In genomic region chr5:75467916-75468315, GRCm38 (mm10) we compare ENCODE assay signal across 18 mouse cellular contexts.
A peak's percentile ranks its signal among the peaks of the same experiment; 100 is the strongest.
DNase-seq lines count a peak whose midpoint lies in the region; ATAC-seq and TF ChIP-seq lines count a peak whose summit lies in the region.
"Had no signal": no experiment of that assay in that cellular context is flagged by ENCODE, and none has a peak within 500 bp of the region (broad histone marks: within the 10 kb centered on the region; RNA-seq: fewer than 3 reads in every experiment).

No protein-coding gene starts in this region.

- WGBS in forebrain, embryonic 14.5 days = 14% methylated on average over 6 of the region's 6 CpGs
- WGBS in forebrain, embryonic 10.5 days = 59% methylated on average over 6 of the region's 6 CpGs
- WGBS in liver, embryonic 15.5 days (ENCODE audit: insufficient replicate concordance) = 54% methylated on average over 6 of the region's 6 CpGs
- 56% methylated on average over 6 of the region's 6 CpGs for WGBS in liver, embryonic 11.5 days
- 24% methylated on average over 6 of the region's 6 CpGs for WGBS in kidney, adult 2 months
- WGBS in liver, postnatal 0 days (ENCODE audit: insufficient replicate concordance) = 40% methylated on average over 6 of the region's 6 CpGs
- 40% methylated on average over 6 of the region's 6 CpGs for WGBS in heart, embryonic 12.5 days

- H3K4me2 ChIP-seq in forebrain, embryonic 14.5 days (ENCODE audit: low read length) = no peak overlapping the region
- no peak overlapping the region for H3K4me2 ChIP-seq in liver, embryonic 15.5 days
- no peak overlapping the region for H3K4me2 ChIP-seq in liver, embryonic 11.5 days
- no peak overlapping the region for H3K4me2 ChIP-seq in liver, postnatal 0 days (ENCODE audit: low read depth, low read length)
- no peak overlapping the region for H3K4me2 ChIP-seq in heart, embryonic 12.5 days
- H3K4me2 ChIP-seq: embryonic facial prominence, embryonic 12.5 days had no signal

- no peak for TF ChIP-seq POLR2A in kidney, adult 2 months (IDR thresholded peaks at IDR 0.05; ENCODE audit: low read depth, low read length)

- peak; percentile 85 for DNase-seq in forebrain, embryonic 14.5 days (ENCODE audit: low spot score)
- DNase-seq in forebrain, embryonic 10.5 days (ENCODE audit: extremely low spot score, low spot score) = no peak
- DNase-seq in liver, embryonic 11.5 days (ENCODE audit: low spot score) = no peak
- peak; percentile 84 for DNase-seq in kidney, adult 2 months
- DNase-seq in liver, postnatal 0 days = no peak
- DNase-seq: adrenal gland, adult 2 months; B cell, adult 2 months; cerebellum, adult 9-11 months; layer of hippocampus, adult 9-11 months; right cerebral cortex, adult 18-20 months; thymus, postnatal 25 days had no signal

- peaks cover 16% of the 10 kb centered on the region; the same call in 1 of the 2 replicates for H3K4me1 ChIP-seq in forebrain, embryonic 14.5 days (ENCODE audit: control insufficient read depth, insufficient read depth, low read length)
- peaks cover 21% of the 10 kb centered on the region for H3K4me1 ChIP-seq in forebrain, embryonic 10.5 days
- peaks cover 14% of the 10 kb centered on the region; the same call in 1 of the 2 replicates for H3K4me1 ChIP-seq in liver, embryonic 15.5 days (replicated peaks)
- H3K4me1 ChIP-seq in liver, embryonic 11.5 days (replicated peaks; ENCODE audit: control insufficient read depth, insufficient read depth, low read length) = peaks cover 11% of the 10 kb centered on the region; the same call in 1 of the 2 replicates
- H3K4me1 ChIP-seq in kidney, adult 2 months (ENCODE audit: control insufficient read depth, insufficient read depth, low read length) = peaks cover 8% of the 10 kb centered on the region
- H3K4me1 ChIP-seq in liver, postnatal 0 days (ENCODE audit: insufficient read depth) = peaks cover 4% of the 10 kb centered on the region; the same call in 1 of the 2 replicates
- no peaks in the 10 kb centered on the region for H3K4me1 ChIP-seq in heart, embryonic 12.5 days (replicated peaks)
- H3K4me1 ChIP-seq: embryonic facial prominence, embryonic 12.5 days had no signal

- no peak overlapping the region for H3K9ac ChIP-seq in forebrain, embryonic 14.5 days (ENCODE audit: low read length)
- H3K9ac ChIP-seq in liver, embryonic 15.5 days = no peak overlapping the region
- H3K9ac ChIP-seq in liver, embryonic 11.5 days (ENCODE audit: low read depth, low read length) = no peak overlapping the region
- H3K9ac ChIP-seq in liver, postnatal 0 days (replicated peaks) = no peak overlapping the region
- no peak overlapping the region for H3K9ac ChIP-seq in heart, embryonic 12.5 days
- H3K9ac ChIP-seq: embryonic facial prominence, embryonic 12.5 days had no signal

- peak; percentile 73; the same call in 1 of the 2 replicates for ATAC-seq in forebrain, embryonic 14.5 days
- peak; percentile 61; the same call in 1 of the 2 replicates for ATAC-seq in liver, embryonic 15.5 days (ENCODE audit: insufficient read depth)
- no peak for ATAC-seq in liver, embryonic 11.5 days (replicated peaks; ENCODE audit: low FRiP score)
- ATAC-seq in liver, postnatal 0 days = peak; percentile 88
- no peak for ATAC-seq in heart, embryonic 12.5 days (ENCODE audit: insufficient number of reproducible peaks, low FRiP score)
- ATAC-seq: lung, postnatal 0 days had no signal

- no peaks in the 10 kb centered on the region for H3K36me3 ChIP-seq in forebrain, embryonic 14.5 days (ENCODE audit: control insufficient read depth, insufficient read depth, low read length)
- no peaks in the 10 kb centered on the region for H3K36me3 ChIP-seq in forebrain, embryonic 10.5 days (replicated peaks)
- no peaks in the 10 kb centered on the region for H3K36me3 ChIP-seq in liver, embryonic 15.5 days (replicated peaks)
- H3K36me3 ChIP-seq in liver, embryonic 11.5 days (ENCODE audit: control insufficient read depth, insufficient read depth, low read length) = no peaks in the 10 kb centered on the region
- no peaks in the 10 kb centered on the region for H3K36me3 ChIP-seq in kidney, adult 2 months (ENCODE audit: control insufficient read depth, insufficient read depth, low read length)
- no peaks in the 10 kb centered on the region for H3K36me3 ChIP-seq in liver, postnatal 0 days (replicated peaks; ENCODE audit: insufficient read depth, low read length)
- H3K36me3 ChIP-seq in heart, embryonic 12.5 days = no peaks in the 10 kb centered on the region
- H3K36me3 ChIP-seq: embryonic facial prominence, embryonic 12.5 days had no signal

- TF ChIP-seq CTCF in kidney, adult 2 months (conservative IDR thresholded peaks at IDR 0.05; ENCODE audit: insufficient read depth, insufficient read length, low read depth, low read length) = no peak
- no peak for TF ChIP-seq CTCF in liver, postnatal 0 days (IDR thresholded peaks at IDR 0.05; ENCODE audit: low read depth)

- H3K27me3 ChIP-seq in forebrain, embryonic 14.5 days (replicated peaks; ENCODE audit: control insufficient read depth, insufficient read depth, low read length) = no peaks in the 10 kb centered on the region
- H3K27me3 ChIP-seq in forebrain, embryonic 10.5 days (ENCODE audit: poor library complexity, severe bottlenecking) = peaks cover 42% of the 10 kb centered on the region
- H3K27me3 ChIP-seq in liver, embryonic 15.5 days = no peaks in the 10 kb centered on the region
- H3K27me3 ChIP-seq in liver, embryonic 11.5 days (replicated peaks; ENCODE audit: control insufficient read depth, insufficient read depth, low read length) = no peaks in the 10 kb centered on the region
- no peaks in the 10 kb centered on the region for H3K27me3 ChIP-seq in kidney, adult 2 months (replicated peaks; ENCODE audit: control insufficient read depth, insufficient read depth, low read length)
- H3K27me3 ChIP-seq in liver, postnatal 0 days (ENCODE audit: insufficient read depth, low read length) = no peaks in the 10 kb centered on the region
- 0 out of 2 replicates have a peak, but pooled peaks cover 3% of the 10 kb centered on the region for H3K27me3 ChIP-seq in heart, embryonic 12.5 days (replicated peaks)
- H3K27me3 ChIP-seq: embryonic facial prominence, embryonic 12.5 days had no signal

- H3K9me3 ChIP-seq in forebrain, embryonic 14.5 days (replicated peaks; ENCODE audit: control insufficient read depth, low read length) = no peaks in the 10 kb centered on the region
- H3K9me3 ChIP-seq in forebrain, embryonic 10.5 days = no peaks in the 10 kb centered on the region
- H3K9me3 ChIP-seq in liver, embryonic 15.5 days (replicated peaks) = no peaks in the 10 kb centered on the region
- H3K9me3 ChIP-seq in liver, embryonic 11.5 days (ENCODE audit: control insufficient read depth, low read length) = no peaks in the 10 kb centered on the region
- no peaks in the 10 kb centered on the region for H3K9me3 ChIP-seq in liver, postnatal 0 days (ENCODE audit: low read length)
- H3K9me3 ChIP-seq in heart, embryonic 12.5 days (replicated peaks) = no peaks in the 10 kb centered on the region
- H3K9me3 ChIP-seq: embryonic facial prominence, embryonic 12.5 days; megakaryocyte, embryonic 14.5 days had no signal

- no peak overlapping the region for H3K4me3 ChIP-seq in forebrain, embryonic 14.5 days (ENCODE audit: low read depth, low read length)
- no peak overlapping the region for H3K4me3 ChIP-seq in forebrain, embryonic 10.5 days
- H3K4me3 ChIP-seq in liver, embryonic 15.5 days (replicated peaks) = no peak overlapping the region
- no peak overlapping the region for H3K4me3 ChIP-seq in liver, embryonic 11.5 days (ENCODE audit: low read depth, low read length)
- H3K4me3 ChIP-seq in kidney, adult 2 months (ENCODE audit: insufficient read depth, low read depth, low read length) = no peak overlapping the region
- H3K4me3 ChIP-seq in liver, postnatal 0 days (ENCODE audit: low read depth, low read length) = no peak overlapping the region
- no peak overlapping the region for H3K4me3 ChIP-seq in heart, embryonic 12.5 days
- H3K4me3 ChIP-seq: embryonic facial prominence, embryonic 12.5 days; megakaryocyte, embryonic 14.5 days; myocyte had no signal

- H3K27ac ChIP-seq in forebrain, embryonic 14.5 days (ENCODE audit: low read depth, low read length) = no peak overlapping the region
- no peak overlapping the region for H3K27ac ChIP-seq in forebrain, embryonic 10.5 days
- H3K27ac ChIP-seq in liver, embryonic 15.5 days (replicated peaks) = peak overlapping the region; percentile 41; the same call in 1 of the 2 replicates
- H3K27ac ChIP-seq in liver, embryonic 11.5 days (ENCODE audit: low read depth, low read length) = no peak overlapping the region
- H3K27ac ChIP-seq in kidney, adult 2 months (ENCODE audit: insufficient read depth, low read depth, low read length) = 0 out of 2 replicates have a peak overlapping the region, but pooled peaks have one; percentile 35
- H3K27ac ChIP-seq in liver, postnatal 0 days (ENCODE audit: low read depth) = peak overlapping the region; percentile 85
- H3K27ac ChIP-seq in heart, embryonic 12.5 days (ENCODE audit: poor library complexity, severe bottlenecking) = no peak overlapping the region
- H3K27ac ChIP-seq: embryonic facial prominence, embryonic 12.5 days; stomach, postnatal 0 days had no signal

- TF ChIP-seq EP300 in liver, postnatal 0 days (IDR thresholded peaks at IDR 0.05; ENCODE audit: low read depth) = no peak

Comparison
In these comparisons a context has a peak if more than half of its experiments do, and no peak if none do; other contexts are left out.
1. ATAC-seq: peak in forebrain, embryonic 14.5 days (single experiment), liver, embryonic 15.5 days (single experiment) and liver, postnatal 0 days (single experiment); none in liver, embryonic 11.5 days (single experiment) and heart, embryonic 12.5 days (single experiment).
2. DNase-seq: peak in forebrain, embryonic 14.5 days (single experiment) and kidney, adult 2 months (single experiment); none in forebrain, embryonic 10.5 days (single experiment), liver, embryonic 11.5 days (single experiment) and liver, postnatal 0 days (single experiment).
3. H3K27ac ChIP-seq: peak in liver, embryonic 15.5 days (single experiment), kidney, adult 2 months (single experiment) and liver, postnatal 0 days (single experiment); none in forebrain, embryonic 14.5 days (single experiment), forebrain, embryonic 10.5 days (single experiment), liver, embryonic 11.5 days (single experiment) and heart, embryonic 12.5 days (single experiment).